Mouse (Mus musculus): ENCODE measurements around the gene Vegfb. TPM values are rescaled to one million over a fixed set of nuclear protein-coding genes. Genes with fewer than 3 reads are reported as not detected.

Vegfb gene
- polyA plus RNA-seq, 1 experiment from 2014 or later = 28.8 TPM

GRCm38 (mm10) chr19:6969291-6969664, 18.2 kb downstream of the Vegfb start:
- Histone ChIP-seq H3K4me3 (ENCODE audit: low read depth, low read length) (peak overlapping the region; percentile 75), H3K9me3 (ENCODE audit: control insufficient read depth, low read length) (no peaks in the 10 kb centered on the region), H3K9ac (ENCODE audit: low read depth, low read length) (peak overlapping the region; percentile 76), H3K4me2 (peak overlapping the region; percentile 92), H3K36me3 (ENCODE audit: control insufficient read depth, insufficient read depth, low read length) (peaks cover 9% of the 10 kb centered on the region; the same call in 1 of the 2 replicates), H3K27me3 (replicated peaks; ENCODE audit: control insufficient read depth, insufficient read depth, low read length) (no peaks in the 10 kb centered on the region), H3K4me1 (replicated peaks; ENCODE audit: control insufficient read depth, insufficient read depth, low read length) (peaks cover 49% of the 10 kb centered on the region), H3K27ac (ENCODE audit: low read depth, low read length) (peak overlapping the region; percentile 32; the same call in 1 of the 2 replicates)
- DNase-seq (ENCODE audit: low spot score) (no peak), ATAC-seq (replicated peaks; ENCODE audit: low FRiP score) (no peak)
- WGBS = under 1% methylated on average over 20 of the region's 20 CpGs

DNA sequence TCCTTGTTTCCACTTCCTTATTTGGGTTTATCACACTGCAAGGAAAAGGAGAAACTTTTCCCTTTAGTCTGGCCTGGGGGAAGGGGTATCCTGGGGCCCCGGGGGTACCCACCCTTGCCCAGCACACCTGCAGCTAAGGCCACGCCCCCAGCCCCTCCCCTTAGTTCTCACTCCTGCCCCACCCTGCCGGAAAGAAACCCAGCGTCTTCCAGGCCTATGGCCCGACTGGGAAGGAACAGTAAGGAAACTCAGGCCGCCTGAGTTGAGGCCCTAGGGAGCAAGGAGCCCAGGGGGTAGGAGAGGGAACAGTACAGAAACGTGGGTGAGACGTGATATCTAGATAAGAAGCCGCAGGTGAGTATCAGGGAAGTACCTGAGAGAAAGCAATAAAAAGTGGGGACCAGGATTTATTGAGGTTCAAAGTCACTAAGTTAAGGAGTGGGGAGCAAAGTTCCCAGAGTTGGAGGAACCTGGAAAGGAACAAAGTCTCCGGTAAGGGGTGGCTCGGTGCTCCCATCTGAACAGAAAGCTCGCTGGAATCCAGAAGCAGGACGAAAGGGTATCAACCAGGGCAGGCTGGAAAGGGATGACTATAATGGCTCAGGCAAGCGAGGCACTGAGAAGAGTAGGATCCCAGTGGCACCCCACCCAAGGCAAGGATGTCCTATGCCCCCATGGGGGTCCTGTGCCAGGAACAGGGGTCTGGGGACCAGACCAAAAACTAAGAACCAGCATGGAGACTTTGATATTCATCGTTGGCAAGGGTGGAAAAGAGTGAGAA, 18.8 kb downstream of the Vegfb start:
- Histone ChIP-seq H3K9me3 (ENCODE audit: control insufficient read depth, low read length) (no peaks in the 10 kb centered on the region), H3K36me3 (ENCODE audit: control insufficient read depth, insufficient read depth, low read length) (peaks cover 12% of the 10 kb centered on the region; the same call in 1 of the 2 replicates), H3K27me3 (replicated peaks; ENCODE audit: control insufficient read depth, insufficient read depth, low read length) (no peaks in the 10 kb centered on the region), H3K4me3 (ENCODE audit: low read depth, low read length) (peak overlapping the region; percentile 75), H3K9ac (ENCODE audit: low read depth, low read length) (peak overlapping the region; percentile 76), H3K27ac (ENCODE audit: low read depth, low read length) (no peak overlapping the region), H3K4me2 (peak overlapping the region; percentile 92), H3K4me1 (replicated peaks; ENCODE audit: control insufficient read depth, insufficient read depth, low read length) (peaks cover 44% of the 10 kb centered on the region)
- ATAC-seq (replicated peaks; ENCODE audit: low FRiP score) (no peak), DNase-seq (ENCODE audit: low spot score) (no peak)
- 9% methylated on average over 15 of the region's 15 CpGs for WGBS

- peaks cover 13% of the 10 kb centered on the region for H3K4me1 ChIP-seq (replicated peaks; ENCODE audit: control insufficient read depth, insufficient read depth, low read length)
- no peaks in the 10 kb centered on the region for H3K9me3 ChIP-seq (ENCODE audit: control insufficient read depth, low read length)
- 82% methylated on average over 10 of the region's 10 CpGs for WGBS
- no peak overlapping the region for H3K4me3 ChIP-seq (ENCODE audit: low read depth, low read length)
- H3K27ac ChIP-seq (ENCODE audit: low read depth, low read length) = no peak overlapping the region
- H3K4me2 ChIP-seq = no peak overlapping the region
- ATAC-seq (replicated peaks; ENCODE audit: low FRiP score) (no peak), DNase-seq (ENCODE audit: low spot score) (no peak)
- H3K27me3 ChIP-seq (replicated peaks; ENCODE audit: control insufficient read depth, insufficient read depth, low read length) = no peaks in the 10 kb centered on the region
- no peak overlapping the region for H3K9ac ChIP-seq (ENCODE audit: low read depth, low read length)
- H3K36me3 ChIP-seq (ENCODE audit: control insufficient read depth, insufficient read depth, low read length) = peaks cover 36% of the 10 kb centered on the region
Observed at GRCm38 (mm10) chr19:6956461-6956860, 31.0 kb downstream of the Vegfb start.

DNA sequence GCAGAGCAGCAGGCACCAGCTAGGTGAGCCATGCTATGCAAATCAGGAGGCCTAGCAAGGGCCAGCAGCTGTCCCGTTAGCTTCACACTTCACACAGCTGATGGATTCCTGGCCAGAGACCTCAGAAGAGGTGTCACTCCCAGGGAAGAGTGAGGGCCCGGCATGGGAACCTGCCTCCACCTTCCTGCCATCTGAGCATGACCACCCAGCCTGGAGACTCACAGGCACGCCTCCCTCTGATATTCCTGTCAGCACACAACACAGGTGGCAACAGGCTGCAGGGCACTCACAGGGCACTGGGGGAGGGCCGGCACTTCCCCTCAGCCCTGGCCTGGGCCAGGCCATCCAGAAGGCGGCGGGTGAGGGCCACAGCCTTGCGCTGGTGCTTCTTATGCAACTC, 32.0 kb downstream of the Vegfb start:
- no peaks in the 10 kb centered on the region for H3K9me3 ChIP-seq (ENCODE audit: control insufficient read depth, low read length)
- H3K9ac ChIP-seq (ENCODE audit: low read depth, low read length) = no peak overlapping the region
- no peaks in the 10 kb centered on the region for H3K27me3 ChIP-seq (replicated peaks; ENCODE audit: control insufficient read depth, insufficient read depth, low read length)
- H3K27ac ChIP-seq (ENCODE audit: low read depth, low read length) = no peak overlapping the region
- H3K4me1 ChIP-seq (replicated peaks; ENCODE audit: control insufficient read depth, insufficient read depth, low read length) = peaks cover 14% of the 10 kb centered on the region
- ATAC-seq (replicated peaks; ENCODE audit: low FRiP score) (no peak), DNase-seq (ENCODE audit: low spot score) (no peak)
- H3K36me3 ChIP-seq (ENCODE audit: control insufficient read depth, insufficient read depth, low read length) = peaks cover 32% of the 10 kb centered on the region
- no peak overlapping the region for H3K4me2 ChIP-seq
- no peak overlapping the region for H3K4me3 ChIP-seq (ENCODE audit: low read depth, low read length)
- 85% methylated on average over 7 of the region's 7 CpGs for WGBS

- WGBS = 72% methylated on average over 9 of the region's 9 CpGs
- H3K27me3 ChIP-seq (replicated peaks; ENCODE audit: control insufficient read depth, insufficient read depth, low read length) = no peaks in the 10 kb centered on the region
- H3K4me3 ChIP-seq (ENCODE audit: low read depth, low read length) = no peak overlapping the region
- no peaks in the 10 kb centered on the region for H3K9me3 ChIP-seq (ENCODE audit: control insufficient read depth, low read length)
- H3K9ac ChIP-seq (ENCODE audit: low read depth, low read length) = no peak overlapping the region
- peaks cover 27% of the 10 kb centered on the region for H3K4me1 ChIP-seq (replicated peaks; ENCODE audit: control insufficient read depth, insufficient read depth, low read length)
- peaks cover 20% of the 10 kb centered on the region for H3K36me3 ChIP-seq (ENCODE audit: control insufficient read depth, insufficient read depth, low read length)
- H3K27ac ChIP-seq (ENCODE audit: low read depth, low read length) = no peak overlapping the region; the same call in 1 of the 2 replicates
- no peak for DNase-seq (ENCODE audit: low spot score)
- ATAC-seq (replicated peaks; ENCODE audit: low FRiP score) = no peak
- no peak overlapping the region for H3K4me2 ChIP-seq
Observed at GRCm38 (mm10) chr19:6954046-6954445, 33.4 kb downstream of the Vegfb start.

DNA sequence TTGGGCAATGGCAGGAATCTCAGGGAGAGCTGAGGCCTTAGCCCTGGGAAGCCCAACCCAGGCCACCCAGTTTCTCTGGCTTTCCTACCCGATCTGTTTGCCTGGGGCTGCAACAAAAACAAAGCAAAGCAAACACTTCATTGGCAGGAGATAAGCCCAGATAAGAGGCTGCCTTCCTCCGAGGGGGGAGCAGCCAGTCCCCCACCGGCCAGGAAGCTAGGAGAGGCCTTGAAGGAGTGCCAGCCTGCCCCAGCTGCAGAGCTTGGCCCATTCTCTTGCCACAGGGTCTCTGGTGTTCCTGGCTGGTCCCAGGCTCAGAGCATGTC, 34.8 kb downstream of the Vegfb start:
- 4% methylated on average over 3 of the region's 3 CpGs for WGBS
- Histone ChIP-seq H3K9me3 (ENCODE audit: control insufficient read depth, low read length) (no peaks in the 10 kb centered on the region), H3K36me3 (ENCODE audit: control insufficient read depth, insufficient read depth, low read length) (peaks cover 16% of the 10 kb centered on the region), H3K4me3 (ENCODE audit: low read depth, low read length) (peak overlapping the region; percentile 64), H3K9ac (ENCODE audit: low read depth, low read length) (peak overlapping the region; percentile 89), H3K4me1 (replicated peaks; ENCODE audit: control insufficient read depth, insufficient read depth, low read length) (peaks cover 27% of the 10 kb centered on the region), H3K27ac (ENCODE audit: low read depth, low read length) (peak overlapping the region; percentile 98), H3K4me2 (peak overlapping the region; percentile 98), H3K27me3 (replicated peaks; ENCODE audit: control insufficient read depth, insufficient read depth, low read length) (no peaks in the 10 kb centered on the region)
- ATAC-seq (replicated peaks; ENCODE audit: low FRiP score) (no peak), DNase-seq (ENCODE audit: low spot score) (no peak)

GRCm38 (mm10) chr19:6951994-6952711, 35.3 kb downstream of the Vegfb start:
- Histone ChIP-seq H3K4me3 (ENCODE audit: low read depth, low read length) (peak overlapping the region; percentile 64), H3K36me3 (ENCODE audit: control insufficient read depth, insufficient read depth, low read length) (peaks cover 15% of the 10 kb centered on the region), H3K9ac (ENCODE audit: low read depth, low read length) (peak overlapping the region; percentile 89), H3K4me2 (peak overlapping the region; percentile 98), H3K9me3 (ENCODE audit: control insufficient read depth, low read length) (no peaks in the 10 kb centered on the region), H3K4me1 (replicated peaks; ENCODE audit: control insufficient read depth, insufficient read depth, low read length) (peaks cover 27% of the 10 kb centered on the region), H3K27ac (ENCODE audit: low read depth, low read length) (peak overlapping the region; percentile 98), H3K27me3 (replicated peaks; ENCODE audit: control insufficient read depth, insufficient read depth, low read length) (no peaks in the 10 kb centered on the region)
- DNase-seq (ENCODE audit: low spot score) (peak; percentile 77), ATAC-seq (replicated peaks; ENCODE audit: low FRiP score) (peak; percentile 51)
- 2% methylated on average over 31 of the region's 31 CpGs for WGBS

DNA sequence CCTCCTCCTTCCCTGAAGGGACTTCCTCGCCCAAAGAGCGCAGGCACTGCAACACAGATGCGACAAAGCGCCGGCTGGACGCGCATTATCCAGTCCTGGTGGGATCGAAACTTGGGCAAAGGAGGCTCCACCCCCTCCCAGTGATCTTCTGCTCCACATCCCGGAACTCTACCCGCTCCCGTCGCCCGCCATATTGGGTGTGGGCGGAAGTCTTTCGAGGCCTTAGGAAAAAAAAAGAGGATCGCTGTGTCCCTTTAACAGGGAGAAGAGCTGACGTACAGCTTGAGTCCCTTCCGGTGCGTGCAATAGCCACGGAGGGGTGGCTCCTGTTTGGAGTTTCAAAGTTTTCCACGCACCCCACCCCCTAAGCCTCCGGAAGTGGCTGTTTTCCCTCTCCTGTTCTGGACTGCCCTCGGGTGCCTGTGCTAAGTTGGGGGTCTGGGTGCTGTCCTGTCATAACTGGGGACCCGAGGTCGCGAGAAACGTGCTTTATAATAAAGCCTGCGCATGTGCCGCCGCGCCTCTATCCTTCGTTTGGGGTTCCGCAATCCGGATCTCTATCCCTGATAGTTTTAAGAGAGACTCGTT, 36.0 kb downstream of the Vegfb start:
- DNase-seq (ENCODE audit: low spot score) = peak; percentile 87
- H3K27me3 ChIP-seq (replicated peaks; ENCODE audit: control insufficient read depth, insufficient read depth, low read length) = no peaks in the 10 kb centered on the region
- 0% methylated on average over 35 of the region's 35 CpGs for WGBS
- peaks cover 10% of the 10 kb centered on the region; the same call in 1 of the 2 replicates for H3K36me3 ChIP-seq (ENCODE audit: control insufficient read depth, insufficient read depth, low read length)
- H3K4me3 ChIP-seq (ENCODE audit: low read depth, low read length) = peak overlapping the region; percentile 64
- H3K4me1 ChIP-seq (replicated peaks; ENCODE audit: control insufficient read depth, insufficient read depth, low read length) = peaks cover 27% of the 10 kb centered on the region
- H3K9me3 ChIP-seq (ENCODE audit: control insufficient read depth, low read length) = no peaks in the 10 kb centered on the region
- peak overlapping the region; percentile 98 for H3K27ac ChIP-seq (ENCODE audit: low read depth, low read length)
- H3K4me2 ChIP-seq = peak overlapping the region; percentile 98
- H3K9ac ChIP-seq (ENCODE audit: low read depth, low read length) = peak overlapping the region; percentile 89
- ATAC-seq (replicated peaks; ENCODE audit: low FRiP score) = peak; percentile 73
